Mouse (Mus musculus) forebrain, embryonic 16.5 days (tissue): ENCODE measurements around the gene Fcamr. TPM values are rescaled to one million over a fixed set of nuclear protein-coding genes. Genes with fewer than 3 reads are reported as not detected.

Source experiments
- ATAC-seq: fragments of 200-750 bp; cut with Nextera tagmentation; 2 replicates; pipeline ENCODE4 v1.8.0; 2017; ENCODE audit warnings: mild to moderate bottlenecking, moderate library complexity
- H3K27ac ChIP-seq: fragments of 300-500 bp; sonication (generic); 2 replicates; pipeline ENCODE4 v1.5.1; 2014; ENCODE audit warnings: low read length, control low read depth
- H3K27me3 ChIP-seq: fragments of 300-500 bp; sonication (generic); replicated peaks from 2 replicates; pipeline ENCODE4 v1.6.1; 2014; ENCODE audit warnings: low read length; ENCODE audit not compliant: control insufficient read depth, insufficient read depth
- H3K36me3 ChIP-seq: fragments of 300-500 bp; sonication (generic); 2 replicates; pipeline ENCODE4 v1.6.1; 2014; ENCODE audit not compliant: control insufficient read depth, insufficient read depth
- H3K4me1 ChIP-seq: fragments of 300-500 bp; sonication (generic); replicated peaks from 2 replicates; pipeline ENCODE4 v1.6.1; 2014; ENCODE audit warnings: low read length; ENCODE audit not compliant: control insufficient read depth, insufficient read depth
- H3K4me2 ChIP-seq: fragments of 300-500 bp; sonication (generic); 2 replicates; pipeline ENCODE4 v1.6.1; 2014; ENCODE audit warnings: mild to moderate bottlenecking, low read length, control low read depth
- H3K4me3 ChIP-seq: fragments of 300-500 bp; sonication (generic); replicated peaks from 2 replicates; pipeline ENCODE4 v1.5.1; 2014; ENCODE audit warnings: mild to moderate bottlenecking, low read length, control low read depth
- H3K9ac ChIP-seq: fragments of 300-500 bp; sonication (generic); replicated peaks from 2 replicates; pipeline ENCODE4 v1.6.1; 2014; ENCODE audit warnings: low read depth, low read length, control low read depth
- H3K9me3 ChIP-seq: fragments of 300-500 bp; sonication (generic); 2 replicates; pipeline ENCODE4 v1.6.1; 2016; ENCODE audit warnings: low read length; ENCODE audit not compliant: control insufficient read depth
- WGBS: fragments of 180-500 bp; shearing (Covaris S2); extraction: QIAGEN DNeasy Blood & Tissue Kit; methylation state at CpG from one replicate; pipeline ENCODE4 v1.1.7; 2014; 5-methylcytosine and 5-hydroxymethylcytosine counted together
- polyA plus RNA-seq: library from polyadenylated mRNA; unstranded; fragments of >200 nt; fragmentation: Nextera tagmentation; extraction: Ambion mirVana; gene quantifications from 2 replicates; pipeline ENCODE4 v1.2.1, GENCODE M21; 2015

Gene Fcamr
- polyA plus RNA-seq, 1 experiment from 2014 or later: not detected

DNA sequence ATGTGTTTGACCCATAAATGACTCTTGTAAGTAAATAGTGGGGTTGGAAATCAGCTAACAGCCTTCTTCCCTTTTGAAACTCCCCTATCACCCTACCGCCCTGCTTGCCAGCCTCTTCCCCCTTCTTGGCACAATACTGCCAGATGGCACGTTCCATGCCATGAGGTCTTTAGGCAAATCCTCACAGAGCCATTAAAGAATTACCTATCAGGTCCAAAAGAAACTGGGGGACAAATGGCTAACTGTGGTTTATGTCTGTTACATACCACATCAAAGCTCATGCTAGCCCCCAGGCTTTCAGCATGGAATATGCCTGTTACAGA, 20.4 kb downstream of the Fcamr start:
- Histone ChIP-seq H3K9ac (no peak overlapping the region), H3K4me2 (no peak overlapping the region), H3K4me3 (no peak overlapping the region), H3K4me1 (no peaks in the 10 kb centered on the region), H3K27me3 (no peaks in the 10 kb centered on the region), H3K27ac (no peak overlapping the region), H3K9me3 (no peaks in the 10 kb centered on the region), H3K36me3 (no peaks in the 10 kb centered on the region)
- 87% methylated on average over 2 of the region's 2 CpGs for WGBS
- ATAC-seq: no peak

DNA sequence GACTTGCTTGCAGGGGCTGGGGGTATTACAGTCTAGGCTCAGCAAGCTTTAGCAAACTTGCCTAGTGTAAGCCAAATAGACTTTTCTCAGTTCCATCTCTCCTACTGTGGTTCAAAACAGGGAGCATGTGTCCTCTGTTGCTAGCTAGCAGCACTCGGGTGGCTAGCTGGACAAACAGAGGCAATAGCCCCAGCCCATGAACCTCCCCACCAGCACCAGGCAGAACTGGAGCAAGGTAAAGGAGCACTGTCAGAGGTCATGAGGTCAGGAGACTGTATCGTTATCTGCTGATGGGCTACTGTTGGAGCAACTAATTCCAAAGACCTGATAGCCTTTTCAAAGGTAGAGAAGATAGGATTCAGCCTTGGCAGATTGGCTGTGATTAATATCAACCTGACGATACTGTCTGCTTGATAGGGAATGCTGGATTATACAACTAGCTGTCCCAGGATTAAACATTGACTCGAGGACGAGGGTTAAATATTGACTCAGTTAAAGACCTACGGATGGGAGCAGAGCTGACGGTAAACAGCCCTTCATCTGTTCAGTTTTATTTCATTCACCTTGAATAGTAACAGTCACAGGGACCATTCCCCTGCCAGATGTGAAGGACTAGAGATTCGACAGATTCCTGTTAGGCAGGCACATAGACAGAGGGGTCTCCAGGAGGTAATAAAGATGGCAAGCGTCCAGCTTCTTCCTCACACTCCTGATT, 21.4 kb downstream of the Fcamr start:
- Histone ChIP-seq H3K4me1 (no peaks in the 10 kb centered on the region), H3K9me3 (no peaks in the 10 kb centered on the region), H3K27ac (no peak overlapping the region), H3K27me3 (no peaks in the 10 kb centered on the region), H3K36me3 (no peaks in the 10 kb centered on the region), H3K4me3 (no peak overlapping the region), H3K4me2 (no peak overlapping the region), H3K9ac (no peak overlapping the region)
- 90% methylated on average over 9 of the region's 9 CpGs for WGBS
- no peak for ATAC-seq

DNA sequence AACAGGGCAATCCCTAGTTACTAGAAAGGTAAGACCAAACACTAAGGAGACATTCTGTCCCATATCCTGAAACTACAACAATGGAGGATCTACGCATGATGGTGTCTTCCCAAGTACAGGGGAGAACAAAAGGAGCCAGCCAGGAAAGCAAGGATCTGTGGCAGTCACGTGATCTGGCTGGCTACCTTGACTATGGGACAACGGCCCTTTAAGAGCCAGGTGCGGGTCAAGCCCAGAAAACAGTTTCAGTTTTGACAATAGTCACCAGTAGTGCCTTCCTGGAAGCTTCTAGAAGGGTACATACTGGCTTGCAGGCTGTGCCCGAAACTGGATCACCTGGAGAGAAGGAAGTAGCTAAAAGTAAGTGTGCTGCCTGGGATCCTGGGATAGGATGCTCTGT, 25.7 kb downstream of the Fcamr start, which contains the start of gene Pigr:
Gene Pigr (plus strand): TSS at position 237 of the 400 bp plus-strand sequence.
- Histone ChIP-seq H3K9me3 (no peaks in the 10 kb centered on the region), H3K4me3 (no peak within 1 kb of the TSS), H3K27ac (no peak within 1 kb of the TSS), H3K4me1 (no peaks in the 10 kb centered on the region), H3K4me2 (no peak within 1 kb of the TSS), H3K36me3 (no peaks in the 10 kb centered on the region), H3K9ac (no peak within 1 kb of the TSS), H3K27me3 (no peaks in the 10 kb centered on the region)
- WGBS: 87% methylated on average over 5 of the region's 5 CpGs
- ATAC-seq: no peak

DNA sequence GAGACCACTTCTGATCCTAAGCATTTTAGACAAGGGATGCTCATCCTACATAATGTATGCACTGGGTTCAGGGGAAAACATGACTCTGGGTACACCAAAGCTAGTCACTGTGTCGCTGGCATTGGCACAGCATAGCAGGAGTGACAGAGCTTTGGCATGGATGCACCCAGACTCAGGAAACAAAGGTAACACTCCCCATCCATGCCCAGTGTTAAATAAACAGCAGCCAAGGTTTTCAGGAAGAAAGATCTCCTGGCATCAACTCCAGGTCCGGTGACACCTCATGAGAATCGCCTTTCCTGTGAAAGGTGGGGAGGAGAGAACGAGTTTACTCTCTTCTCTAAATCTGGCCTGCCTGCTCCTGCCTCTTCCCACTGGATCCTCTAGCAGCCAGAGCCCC, 28.0 kb downstream of the Fcamr start:
- no peak overlapping the region for H3K27ac ChIP-seq

DNA sequence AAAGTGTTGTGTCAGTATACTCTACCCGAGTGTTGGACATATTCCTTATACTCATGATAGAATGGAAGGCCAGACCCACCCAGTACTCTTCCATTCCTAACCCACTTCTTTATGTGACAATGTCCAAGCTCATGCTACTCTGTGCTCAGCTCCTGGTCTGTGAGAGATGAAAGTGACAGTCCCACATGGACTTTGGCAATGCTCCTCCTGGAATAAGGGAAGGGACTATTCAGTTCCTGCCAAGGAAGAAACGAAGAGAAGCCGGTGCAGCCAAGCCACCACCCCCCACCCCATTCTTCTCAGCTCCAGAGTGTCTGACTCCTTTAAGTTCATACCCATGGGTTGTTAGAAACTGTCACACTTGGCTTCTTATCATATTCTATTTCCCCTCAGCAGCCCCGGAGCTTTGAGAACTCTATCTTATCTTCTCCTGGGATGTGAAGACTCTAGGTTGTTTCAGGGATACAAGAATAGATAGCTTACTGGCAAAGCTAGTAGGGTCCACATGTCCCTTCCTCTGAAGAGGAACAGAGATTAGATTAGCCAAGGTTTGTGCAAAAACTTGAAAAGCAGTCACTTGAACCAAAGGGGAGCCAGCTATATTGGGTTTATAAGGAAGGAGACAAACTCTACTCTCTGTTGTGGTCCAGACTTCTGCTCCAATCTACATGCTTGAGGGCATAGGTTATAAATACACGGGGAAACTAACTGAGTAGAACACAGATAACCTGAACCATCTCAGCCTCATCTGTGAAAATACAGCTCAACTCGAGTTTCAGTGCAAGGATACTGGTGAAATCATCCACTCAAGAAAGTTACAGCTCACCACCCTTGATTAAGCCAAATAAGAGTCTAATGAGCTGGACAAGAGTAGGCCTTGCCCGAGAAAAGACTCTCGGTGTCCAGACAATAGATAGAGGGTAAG, 29.5 kb downstream of the Fcamr start:
- WGBS: 78% methylated on average over 8 of the region's 8 CpGs
- Histone ChIP-seq H3K9me3 (no peaks in the 10 kb centered on the region), H3K27me3 (no peaks in the 10 kb centered on the region), H3K36me3 (no peaks in the 10 kb centered on the region), H3K27ac (no peak overlapping the region), H3K4me2 (no peak overlapping the region), H3K4me3 (no peak overlapping the region), H3K9ac (no peak overlapping the region), H3K4me1 (no peaks in the 10 kb centered on the region)
- ATAC-seq: no peak

More for the DNA sequence above, 28.0 kb downstream of the Fcamr start:
- ATAC-seq: no peak
- Histone ChIP-seq H3K4me1 (no peaks in the 10 kb centered on the region), H3K4me2 (no peak overlapping the region), H3K27me3 (no peaks in the 10 kb centered on the region), H3K9me3 (no peaks in the 10 kb centered on the region), H3K36me3 (no peaks in the 10 kb centered on the region), H3K9ac (no peak overlapping the region), H3K4me3 (no peak overlapping the region)
- WGBS: 73% methylated on average over 4 of the region's 4 CpGs

DNA sequence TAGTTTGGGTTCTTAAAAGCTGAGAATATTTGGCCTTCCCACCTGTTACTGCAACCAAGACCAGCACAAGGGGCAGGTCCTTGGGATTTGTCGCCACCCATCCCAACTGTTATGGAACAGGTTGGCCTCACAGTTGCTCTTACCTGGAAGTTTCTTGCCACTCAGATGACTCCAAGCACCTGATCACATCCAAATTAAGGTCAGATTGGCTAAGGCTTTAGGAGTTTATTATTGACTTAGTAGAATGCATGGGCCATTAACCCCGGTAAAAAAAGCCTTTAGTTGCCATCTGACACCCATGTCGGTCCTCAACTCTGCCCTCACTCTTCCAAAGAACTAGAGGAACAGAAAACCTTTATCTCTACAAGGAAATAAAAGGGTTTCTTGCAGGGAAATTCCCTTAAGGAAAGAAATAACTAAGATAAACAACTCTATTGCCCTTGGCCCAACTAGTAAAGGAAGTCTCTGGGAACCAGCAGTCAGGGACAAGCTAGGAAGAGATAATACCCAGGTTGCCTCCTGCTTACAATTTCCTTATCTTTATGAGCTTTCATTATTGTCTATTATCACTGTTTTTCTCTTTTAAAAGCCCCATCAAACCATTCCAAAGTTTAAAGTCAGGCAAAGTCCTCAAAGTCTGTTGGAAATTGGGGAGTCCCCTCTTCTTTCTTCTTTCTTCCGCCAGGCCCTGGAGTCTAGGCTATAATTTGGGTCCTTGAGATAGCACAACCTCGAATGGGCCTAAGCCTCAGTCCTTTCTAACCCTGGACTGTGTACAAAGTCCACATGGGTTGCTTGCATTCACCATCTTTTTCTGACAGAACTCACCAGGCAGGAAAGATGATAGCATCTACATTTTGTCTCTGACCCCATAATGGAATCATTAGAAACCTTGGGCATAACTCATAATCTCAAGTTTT, 31.8 kb downstream of the Fcamr start:
- no peak overlapping the region for H3K9ac ChIP-seq
- no peaks in the 10 kb centered on the region for H3K36me3 ChIP-seq
- 84% methylated on average over 5 of the region's 5 CpGs for WGBS
- H3K4me3 ChIP-seq: no peak overlapping the region
- no peak for ATAC-seq
- no peaks in the 10 kb centered on the region for H3K27me3 ChIP-seq
- no peaks in the 10 kb centered on the region for H3K4me1 ChIP-seq
- no peaks in the 10 kb centered on the region for H3K9me3 ChIP-seq
- H3K27ac ChIP-seq: no peak overlapping the region
- no peak overlapping the region for H3K4me2 ChIP-seq

DNA sequence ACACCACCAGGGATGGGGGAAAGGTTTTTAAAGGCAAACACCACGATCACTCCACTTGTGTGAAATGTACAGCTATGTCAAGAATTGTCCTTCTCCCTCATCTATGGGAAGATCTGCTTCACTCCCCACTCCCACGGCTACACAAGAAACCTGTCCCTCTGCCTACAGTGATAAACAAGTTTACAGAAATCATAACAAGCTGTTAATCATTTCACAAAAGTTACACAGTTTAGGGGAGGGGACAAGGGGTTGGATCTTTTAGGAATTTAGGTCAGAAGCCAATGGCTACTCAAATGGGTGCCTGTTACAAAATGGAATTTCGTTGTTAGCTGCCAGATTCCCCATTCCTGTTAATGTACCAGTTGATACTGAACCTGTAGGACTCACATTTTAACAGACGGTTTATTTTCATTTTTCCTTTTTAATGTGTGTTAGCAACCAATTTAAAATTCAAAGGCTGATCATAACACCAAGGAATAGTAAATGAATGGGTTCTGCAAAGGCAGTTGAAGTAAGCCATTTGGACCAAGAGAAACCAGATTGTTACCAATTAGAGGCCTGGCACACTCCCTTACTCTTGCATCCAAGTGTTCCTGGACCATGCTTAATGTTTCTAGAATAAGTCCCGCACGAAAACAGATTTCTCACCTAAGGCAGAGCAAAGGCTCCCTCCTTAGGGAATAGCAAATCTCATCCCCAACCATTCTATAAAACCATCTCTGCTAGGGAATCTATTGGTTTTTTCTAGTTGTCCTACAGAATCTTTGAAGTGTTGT, 34.6 kb downstream of the Fcamr start:
- H3K9me3 ChIP-seq: no peaks in the 10 kb centered on the region
- no peaks in the 10 kb centered on the region for H3K36me3 ChIP-seq
- H3K4me2 ChIP-seq: no peak overlapping the region
- no peak overlapping the region for H3K4me3 ChIP-seq
- ATAC-seq: peak; percentile 73
- WGBS: 76% methylated on average over 6 of the region's 6 CpGs
- no peaks in the 10 kb centered on the region for H3K27me3 ChIP-seq
- no peak overlapping the region for H3K9ac ChIP-seq
- no peak overlapping the region for H3K27ac ChIP-seq
- H3K4me1 ChIP-seq: no peaks in the 10 kb centered on the region

DNA sequence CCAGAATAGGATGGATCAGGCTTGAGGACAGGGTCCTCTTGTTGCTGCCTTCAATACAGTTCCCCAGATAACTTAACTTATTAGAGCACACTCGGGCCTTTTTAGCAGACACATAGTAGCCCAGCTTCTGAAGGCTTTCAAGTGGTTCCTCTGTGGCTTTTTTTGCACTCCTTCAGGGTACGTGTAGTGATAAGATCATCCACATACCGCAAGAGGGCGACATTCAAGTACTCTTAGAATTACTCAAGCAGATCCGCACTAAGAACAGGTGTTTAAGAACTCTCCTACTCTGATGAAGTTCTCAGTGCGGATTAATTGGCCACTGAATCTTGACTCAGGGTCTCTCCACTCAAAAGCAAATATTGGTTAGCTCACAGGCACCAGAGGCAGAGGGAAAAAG, 37.6 kb downstream of the Fcamr start:
- no peaks in the 10 kb centered on the region for H3K4me1 ChIP-seq
- no peak overlapping the region for H3K9ac ChIP-seq
- no peak overlapping the region for H3K4me2 ChIP-seq
- H3K9me3 ChIP-seq: no peaks in the 10 kb centered on the region
- 65% methylated on average over 6 of the region's 6 CpGs for WGBS
- H3K36me3 ChIP-seq: no peaks in the 10 kb centered on the region
- no peak for ATAC-seq
- no peak overlapping the region for H3K27ac ChIP-seq
- H3K4me3 ChIP-seq: no peak overlapping the region
- no peaks in the 10 kb centered on the region for H3K27me3 ChIP-seq
